Mouse (Mus musculus) spleen, adult 2 months (tissue): Measurements from ENCODE around the gene Gm5580.

Experiments
- CTCF ChIP-seq: fragments of 200-500 bp; IDR thresholded peaks from 2 replicates; pipeline ENCODE4 v1.5.1; 2011; ENCODE audit warnings: mild to moderate bottlenecking, inconsistent platforms; ENCODE audit not compliant: insufficient read depth, insufficient read length, insufficient replicate concordance; ENCODE audit errors: extremely low read depth
- POLR2A ChIP-seq: fragments of 200-500 bp; IDR thresholded peaks from 2 replicates; pipeline ENCODE4 v1.6.1; 2011; ENCODE audit warnings: low read depth, low read length, inconsistent platforms

- TF ChIP-seq CTCF, result no peak
- TF ChIP-seq POLR2A, result no peak
Observed at GRCm38 (mm10) chr6:116569834-116570233, 18.9 kb downstream of the Gm5580 start.
